Mouse (Mus musculus) regulatory T cell (primary cell): ENCODE results near the gene Rpp38.

ENCODE experiments used
- in situ Hi-C: fragments of 300-600 bp; cut with MboI, MseI; formaldehyde crosslinking; loops from one replicate; pipeline ENCODE4 v1.15.1; 2025; ENCODE audit warnings: high pct_unique_total_duplicates

Gene Rpp38

DNA sequence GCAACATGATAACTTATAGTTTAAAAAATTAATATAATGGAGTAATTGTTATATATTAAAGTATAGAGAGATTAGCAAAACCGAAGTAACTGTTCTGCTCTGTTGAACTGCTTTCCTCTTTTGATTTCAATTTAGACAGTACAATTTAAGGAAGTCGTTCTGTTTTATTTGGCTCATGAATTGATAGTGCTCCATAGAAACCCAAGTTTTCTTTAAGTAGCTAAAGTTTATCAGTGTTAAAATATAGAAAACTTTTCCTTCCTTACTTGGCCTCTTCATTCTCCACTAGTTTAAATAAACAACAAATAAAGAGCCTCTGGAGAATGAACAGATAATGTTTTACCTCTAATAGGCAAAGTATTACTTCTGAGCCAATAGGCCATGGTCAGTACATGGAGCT is 46.2 kb downstream of the Rpp38 start:
- in situ Hi-C loops: no loop called here

GRCm38 (mm10) chr2:3285709-3286108 is 46.7 kb downstream of the Rpp38 start:
- in situ Hi-C loops: no loop called here

DNA sequence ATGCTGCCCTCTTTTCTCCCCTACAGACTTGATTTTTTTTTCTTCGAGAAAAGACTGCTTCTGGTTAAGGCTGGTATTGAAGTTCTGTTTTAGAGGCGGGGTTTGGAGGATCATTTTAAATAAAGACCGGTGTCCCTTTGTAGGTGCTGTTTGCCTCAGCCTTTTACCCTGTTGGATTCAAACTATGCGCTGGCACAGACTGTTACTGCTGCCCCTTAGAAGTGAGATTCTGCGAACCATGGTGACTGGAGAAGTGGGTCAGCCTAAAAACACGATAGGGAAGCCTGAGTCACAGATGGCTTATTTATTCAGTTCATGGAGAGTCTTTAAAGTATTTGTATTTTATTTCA is 47.3 kb downstream of the Rpp38 start:
- in situ Hi-C loops: no loop called here

DNA sequence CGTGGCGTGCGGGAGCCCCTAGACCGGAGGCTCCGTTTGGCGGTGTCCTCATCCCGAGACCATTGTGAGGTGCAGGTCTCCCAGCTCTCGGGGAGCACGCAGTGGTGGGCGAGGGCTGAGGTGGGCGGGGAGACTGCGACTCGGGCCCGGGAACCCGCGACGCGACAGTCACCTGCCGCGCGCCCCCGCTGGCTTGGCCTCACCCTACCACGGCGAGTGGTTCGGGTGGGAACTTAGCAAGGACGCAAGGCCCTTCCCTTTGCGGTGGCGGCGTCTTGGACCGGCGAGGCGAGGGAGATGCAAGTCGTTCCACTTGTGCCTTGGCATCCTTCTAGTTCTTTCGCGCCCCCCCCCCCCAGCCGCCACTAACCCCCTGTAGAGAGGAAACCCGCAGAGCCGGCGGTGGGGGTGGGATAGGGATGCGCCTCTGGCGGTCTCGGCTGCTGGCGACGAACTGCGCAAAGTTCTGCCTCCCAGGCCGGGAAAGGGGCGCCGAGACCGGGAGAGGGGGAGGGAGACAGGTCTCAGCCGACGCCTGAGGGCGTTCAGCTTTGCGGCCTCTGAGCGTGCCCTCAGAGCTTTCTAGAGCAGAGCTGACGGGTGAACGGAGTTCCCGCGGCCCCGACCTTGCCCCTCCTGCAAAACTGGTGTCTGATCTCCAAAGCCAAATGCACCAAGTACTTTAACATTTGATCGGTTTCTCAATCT is 47.8 kb downstream of the Rpp38 start:
- in situ Hi-C loops: no loop called here

DNA sequence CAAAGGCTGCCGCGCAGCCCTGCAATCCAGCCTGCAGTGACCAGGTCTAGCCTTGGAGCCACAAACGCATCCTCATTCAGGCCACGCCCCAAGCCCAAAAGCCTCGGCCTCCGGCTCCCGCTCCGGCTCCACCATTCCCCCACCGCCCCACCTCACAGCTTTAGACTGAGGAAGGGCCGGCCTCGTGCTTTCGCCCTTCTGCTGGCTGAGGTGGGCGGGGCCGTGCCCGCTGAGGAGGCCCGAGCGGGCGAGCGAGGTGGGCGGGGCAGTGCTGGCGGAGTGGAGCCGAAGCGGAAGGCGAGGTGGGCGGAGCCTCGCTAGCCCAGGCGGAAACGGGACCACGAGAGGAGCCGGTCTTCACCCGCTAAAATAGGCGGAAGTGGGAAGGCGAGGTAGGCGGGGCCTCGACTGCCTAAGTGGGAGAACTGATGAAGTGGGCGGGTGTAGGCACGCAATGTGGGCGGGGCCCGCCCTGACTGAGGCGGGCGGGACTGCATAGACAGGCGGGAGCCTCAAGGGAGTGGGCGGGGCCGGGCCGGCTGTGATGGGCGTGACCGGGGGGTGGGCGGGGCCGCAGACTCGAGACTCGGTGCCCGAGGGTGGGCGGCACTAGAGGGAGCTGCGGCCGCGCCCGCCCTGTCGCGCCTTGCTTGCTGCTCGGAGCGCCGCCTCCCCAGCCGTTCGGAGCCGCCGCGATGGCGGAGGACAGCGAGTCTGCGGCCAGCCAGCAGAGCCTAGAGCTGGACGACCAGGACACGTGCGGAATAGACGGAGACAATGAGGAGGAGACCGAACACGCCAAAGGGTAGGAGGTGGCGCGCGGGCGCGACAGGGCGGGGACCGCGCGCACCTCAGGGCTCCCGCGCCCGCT is 48.6 kb downstream of the Rpp38 start, which contains the start of gene Nmt2:
Nmt2 (plus strand) TSS at position 611 of the 871 bp plus-strand sequence.
- in situ Hi-C loops: no loop called here

DNA sequence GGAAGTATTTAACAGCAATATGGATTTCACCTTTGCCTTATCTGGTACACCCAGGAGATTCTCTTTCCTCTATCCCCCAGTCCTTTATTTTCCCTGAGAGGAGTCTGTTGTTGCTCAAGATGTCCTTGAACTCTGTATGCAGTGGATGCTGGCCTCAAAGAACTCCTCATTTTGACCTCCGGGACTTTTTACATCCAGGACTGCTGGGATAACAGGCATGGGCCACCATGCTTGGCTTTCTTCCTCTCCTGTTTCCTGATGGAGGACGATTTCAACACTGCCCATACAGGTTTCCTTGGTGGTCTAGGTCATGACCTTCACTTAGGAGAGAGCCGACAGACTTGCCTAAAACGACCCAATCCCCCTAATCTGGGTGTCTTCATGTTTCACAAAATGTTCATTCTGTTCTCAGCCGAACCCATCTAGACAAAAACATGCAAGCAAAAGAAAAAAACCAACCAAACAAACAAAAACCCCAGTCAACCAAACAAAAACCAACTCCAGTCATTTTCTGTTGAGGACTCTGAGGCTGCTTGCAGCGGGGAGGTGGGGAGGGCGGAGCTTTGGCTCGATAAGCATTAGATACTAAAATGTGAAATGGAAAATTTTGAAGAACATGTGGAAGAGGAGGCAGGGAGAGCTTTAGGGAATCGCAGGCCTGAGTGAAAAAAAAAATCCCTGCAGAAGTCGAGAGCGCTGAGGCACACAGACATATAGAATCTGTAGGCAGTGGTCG is 49.4 kb downstream of the Rpp38 start:
- in situ Hi-C loops: no loop called here

- in situ Hi-C loops: no loop called here
These were observed 51.1 kb downstream of the Rpp38 start for GRCm38 (mm10) chr2:3281311-3281710.
